Mouse (Mus musculus) limb, embryonic 15.5 days (tissue): ENCODE data around the gene Gm21836. TPM values are rescaled to one million over a fixed set of nuclear protein-coding genes. Genes with fewer than 3 reads are reported as not detected.
"Not testable (repeated sequence)": the region's sequence is repeated elsewhere in the genome, so short reads cannot be mapped to it uniquely, and the experiment has no call there.

ENCODE experiments used
- ATAC-seq: fragments of 200-750 bp; cut with Nextera tagmentation; 2 replicates; pipeline ENCODE4 v1.8.0; 2017; ENCODE audit warnings: low read depth, moderate TSS enrichment; ENCODE audit not compliant: insufficient number of reproducible peaks, low FRiP score, low TSS enrichment
- H3K27ac ChIP-seq: fragments of 300-500 bp; sonication (generic); 2 replicates; pipeline ENCODE4 v1.5.1; 2015; ENCODE audit warnings: moderate library complexity, mild to moderate bottlenecking, inconsistent platforms
- H3K27me3 ChIP-seq: fragments of 300-500 bp; sonication (generic); 2 replicates; pipeline ENCODE4 v1.6.1; 2015; ENCODE audit warnings: inconsistent platforms
- H3K36me3 ChIP-seq: fragments of 300-500 bp; sonication (generic); 2 replicates; pipeline ENCODE4 v1.6.1; 2015; ENCODE audit warnings: inconsistent platforms
- H3K4me1 ChIP-seq: fragments of 300-500 bp; sonication (generic); 2 replicates; pipeline ENCODE4 v1.6.1; 2015; ENCODE audit warnings: inconsistent platforms
- H3K4me2 ChIP-seq: fragments of 300-500 bp; sonication (generic); 2 replicates; pipeline ENCODE4 v1.6.1; 2015; ENCODE audit warnings: mild to moderate bottlenecking, inconsistent platforms
- H3K4me3 ChIP-seq: fragments of 300-500 bp; sonication (generic); 2 replicates; pipeline ENCODE4 v1.5.1; 2015; ENCODE audit warnings: mild to moderate bottlenecking, inconsistent platforms
- H3K9ac ChIP-seq: fragments of 300-500 bp; sonication (generic); 2 replicates; pipeline ENCODE4 v1.6.1; 2015; ENCODE audit warnings: inconsistent platforms
- H3K9me3 ChIP-seq: fragments of 300-500 bp; sonication (generic); 2 replicates; pipeline ENCODE4 v1.6.1; 2016; ENCODE audit warnings: inconsistent platforms
- WGBS: fragments of 180-500 bp; shearing (Covaris S2); methylation state at CpG from one replicate; pipeline ENCODE4 v1.1.7; 2015; 5-methylcytosine and 5-hydroxymethylcytosine counted together
- polyA plus RNA-seq: library from polyadenylated mRNA; unstranded; fragments of >200 nt; fragmentation: Nextera tagmentation; extraction: Ambion mirVana; gene quantifications from 2 replicates; pipeline ENCODE4 v1.2.1, GENCODE M21; 2015

Gm21836 gene
- not detected in 2 replicates for polyA plus RNA-seq

GRCm38 (mm10) chr9:124493693-124494092 is at the start of gene Gm21836:
Gene Gm21836 (minus strand): TSS chr9:124493793.
- H3K27me3 ChIP-seq, H3K4me2 ChIP-seq, ATAC-seq, H3K9me3 ChIP-seq, H3K4me1 ChIP-seq, H3K27ac ChIP-seq, H3K4me3 ChIP-seq, H3K9ac ChIP-seq, H3K36me3 ChIP-seq: not testable (repeated sequence)
- 86% methylated on average over 2 of the region's 2 CpGs for WGBS

DNA sequence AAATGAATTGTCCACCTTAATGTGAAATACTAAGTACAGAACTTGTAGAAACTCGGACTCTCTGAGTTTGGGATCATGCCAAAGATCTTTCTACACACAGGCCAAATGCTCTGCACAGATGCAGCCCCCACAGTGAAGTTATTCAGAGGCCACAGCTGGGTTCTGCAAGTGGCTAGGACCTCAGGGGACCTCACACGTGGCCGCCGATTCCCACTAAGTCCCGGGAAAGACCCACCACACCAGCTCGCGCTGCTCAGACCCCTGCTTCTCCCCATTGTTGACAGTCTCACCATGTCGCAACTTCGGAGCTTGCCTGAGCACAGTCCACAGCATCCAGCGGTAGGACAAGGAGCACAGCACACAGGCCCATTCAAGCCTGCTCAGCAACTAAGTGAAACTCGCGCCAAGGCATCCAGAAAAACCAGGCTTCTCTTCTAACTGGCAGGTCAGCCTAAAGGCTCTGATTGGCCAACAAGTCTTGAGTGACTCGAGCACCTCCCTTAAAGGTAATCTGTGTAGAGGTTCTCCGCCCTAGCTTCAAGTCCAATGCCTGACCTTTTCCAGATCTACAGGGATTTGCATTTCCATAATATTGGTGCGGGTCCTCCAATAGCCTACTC is 13.1 kb downstream of the Gm21836 start:
- Histone ChIP-seq H3K36me3 (peaks cover 13% of the 10 kb centered on the region), H3K9me3 (0 out of 2 replicates have a peak, but pooled peaks cover 12% of the 10 kb centered on the region)
- not testable (repeated sequence) for H3K27me3 ChIP-seq, H3K4me3 ChIP-seq, H3K9ac ChIP-seq, H3K27ac ChIP-seq, H3K4me1 ChIP-seq, ATAC-seq, H3K4me2 ChIP-seq
- WGBS: 59% methylated on average over 11 of the region's 15 CpGs

DNA sequence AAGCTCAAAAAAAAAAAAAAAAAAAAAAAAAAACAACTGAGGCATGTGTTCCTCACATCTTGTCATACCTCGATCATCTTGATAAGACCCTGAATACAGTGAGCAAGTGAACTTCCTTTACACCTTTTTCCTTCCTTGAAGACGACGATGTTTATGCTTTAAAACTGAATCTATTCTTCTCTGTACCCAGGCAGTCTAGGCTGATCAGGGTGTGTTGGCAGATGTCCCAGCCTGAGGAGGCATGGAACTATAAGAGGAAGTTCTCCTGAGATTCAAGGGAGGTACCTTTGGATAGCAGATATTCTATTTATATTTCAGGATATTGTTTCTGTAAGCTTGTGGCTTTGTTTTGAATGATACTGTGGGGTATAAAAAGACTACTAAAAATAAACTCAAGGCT is 15.5 kb downstream of the Gm21836 start:
- H3K27ac ChIP-seq: no peak overlapping the region
- no peaks in the 10 kb centered on the region for H3K4me1 ChIP-seq
- H3K36me3 ChIP-seq: peaks cover 16% of the 10 kb centered on the region
- 0 out of 2 replicates have a peak, but pooled peaks cover 12% of the 10 kb centered on the region for H3K9me3 ChIP-seq
- H3K27me3 ChIP-seq: no peaks in the 10 kb centered on the region
- H3K4me2 ChIP-seq: no peak overlapping the region
- H3K4me3 ChIP-seq: no peak overlapping the region
- 81% methylated on average over 3 of the region's 3 CpGs for WGBS
- ATAC-seq: no peak
- no peak overlapping the region for H3K9ac ChIP-seq

- H3K36me3 ChIP-seq: peaks cover 16% of the 10 kb centered on the region
- H3K9me3 ChIP-seq: 0 out of 2 replicates have a peak, but pooled peaks cover 12% of the 10 kb centered on the region
- no peak within 1 kb of the TSS for H3K27ac ChIP-seq
- H3K9ac ChIP-seq: no peak within 1 kb of the TSS
- no peaks in the 10 kb centered on the region for H3K4me1 ChIP-seq
- no peak within 1 kb of the TSS for H3K4me2 ChIP-seq
- WGBS: 97% methylated on average over 22 of the region's 22 CpGs
- no peak for ATAC-seq
- H3K4me3 ChIP-seq: no peak within 1 kb of the TSS
- H3K27me3 ChIP-seq: no peaks in the 10 kb centered on the region
Observed at GRCm38 (mm10) chr9:124476096-124476902, 17.3 kb downstream of the Gm21836 start, which contains the start of gene Ppp2r3d. Gene Ppp2r3d (minus strand): TSS chr9:124476898.

DNA sequence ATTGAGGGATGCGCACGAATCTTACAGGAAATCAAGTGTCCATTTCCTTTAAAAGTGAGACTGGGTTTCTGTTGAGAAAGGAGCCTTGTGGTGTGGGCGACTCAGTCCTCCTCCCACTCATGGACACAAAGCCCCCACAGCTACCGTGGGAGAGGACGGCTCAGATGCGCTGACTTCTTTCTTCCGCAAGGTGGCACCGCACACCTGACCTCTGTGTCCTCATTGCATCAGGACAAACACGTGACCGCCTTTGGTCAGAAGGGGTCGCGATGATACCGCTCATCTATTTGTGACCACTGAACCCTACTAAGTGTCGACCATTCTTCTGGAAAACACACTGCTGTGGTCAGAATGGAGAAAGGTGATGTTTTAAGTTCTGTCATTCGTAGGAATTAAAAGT is 17.9 kb downstream of the Gm21836 start:
- no peaks in the 10 kb centered on the region for H3K27me3 ChIP-seq
- no peak overlapping the region for H3K4me3 ChIP-seq
- H3K4me2 ChIP-seq: no peak overlapping the region
- H3K9me3 ChIP-seq: 0 out of 2 replicates have a peak, but pooled peaks cover 12% of the 10 kb centered on the region
- no peak overlapping the region for H3K27ac ChIP-seq
- H3K36me3 ChIP-seq: peaks cover 16% of the 10 kb centered on the region
- 91% methylated on average over 15 of the region's 15 CpGs for WGBS
- no peak overlapping the region for H3K9ac ChIP-seq
- H3K4me1 ChIP-seq: no peaks in the 10 kb centered on the region
- no peak for ATAC-seq

GRCm38 (mm10) chr9:124456572-124456971 is 37.0 kb downstream of the Gm21836 start:
- no peaks in the 10 kb centered on the region for H3K36me3 ChIP-seq
- no peaks in the 10 kb centered on the region for H3K4me1 ChIP-seq
- H3K27me3 ChIP-seq: no peaks in the 10 kb centered on the region
- no peak overlapping the region for H3K27ac ChIP-seq
- 2% methylated on average over 1 of the region's 1 CpGs for WGBS
- H3K9me3 ChIP-seq: no peaks in the 10 kb centered on the region
- ATAC-seq: no peak
- H3K4me3 ChIP-seq: no peak overlapping the region
- H3K9ac ChIP-seq: no peak overlapping the region
- H3K4me2 ChIP-seq: no peak overlapping the region

Other genes starting within 250 kb of the Gm21836 start
- gene 2010315B03Rik, start 181.1 kb downstream of the Gm21836 start, polyA plus RNA-seq: 7.9 and 10.1 TPM in 2 replicates
- gene Ppp2r3d, start 16.9 kb downstream of the Gm21836 start, polyA plus RNA-seq: 114 and 144 TPM in 2 replicates